Mouse (Mus musculus) lung, postnatal 0 days (tissue): ENCODE data around the gene Commd3.

Experiments
- CTCF ChIP-seq: IDR thresholded peaks from 2 replicates; pipeline ENCODE4 v1.5.1; 2016; ENCODE audit warnings: antibody characterized with exemption, mild to moderate bottlenecking
- EP300 ChIP-seq: IDR thresholded peaks from 2 replicates; pipeline ENCODE4 v1.6.1; 2016; ENCODE audit warnings: antibody characterized with exemption, mild to moderate bottlenecking, control low read depth

DNA sequence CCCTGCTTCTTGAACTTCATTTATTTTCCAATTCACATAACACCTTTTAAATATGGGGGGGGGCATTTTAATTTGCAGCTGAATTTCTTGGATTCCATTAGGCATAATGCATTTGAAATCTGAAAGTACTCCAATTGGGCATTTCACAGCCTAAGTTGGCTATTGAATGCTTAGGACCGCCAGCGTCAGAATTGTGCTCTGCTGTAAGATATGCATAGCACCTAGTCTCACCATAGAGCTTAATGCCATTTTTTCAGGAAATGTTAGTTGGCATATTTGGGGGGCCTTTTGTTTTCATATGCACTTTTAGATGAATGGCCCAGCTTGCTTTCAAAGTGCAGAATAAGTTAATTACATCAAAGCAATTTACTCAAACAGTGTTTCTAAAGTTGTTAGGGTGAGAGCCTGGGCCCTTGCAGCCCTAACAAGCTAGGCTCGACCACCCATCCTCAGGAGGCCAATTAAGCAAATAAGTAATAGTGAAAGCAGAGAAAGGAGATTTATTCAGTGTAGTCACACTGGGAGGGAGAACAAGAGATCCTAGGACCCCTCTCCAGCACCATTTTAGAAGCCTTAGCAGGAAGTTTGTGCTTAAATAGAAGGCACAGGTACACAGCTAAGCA, 50.1 kb downstream of the Commd3 start:
- TF ChIP-seq CTCF, result no peak
- TF ChIP-seq EP300, result no peak
